Mouse (Mus musculus) G1E (cell line): ENCODE results near the gene Ttbk1. TPM values are rescaled to one million over a fixed set of nuclear protein-coding genes. Genes with fewer than 3 reads are reported as not detected.

Experiments used
- ATAC-seq: 2 replicates; pipeline ENCODE4 v1.8.0; 2016; ENCODE audit warnings: mild to moderate bottlenecking; ENCODE audit not compliant: insufficient number of reproducible peaks, poor library complexity, low FRiP score, severe bottlenecking; ENCODE audit errors: extremely low read depth
- DNase-seq: peaks from one replicate; pipeline ENCODE4 v3.0.0; 2012; ENCODE audit warnings: low spot score
- H3K27me3 ChIP-seq: 2 replicates; pipeline ENCODE4 v1.6.1; 2012; ENCODE audit warnings: mild to moderate bottlenecking, low read length, inconsistent platforms; ENCODE audit not compliant: insufficient read depth
- H3K36me3 ChIP-seq: replicated peaks from 2 replicates; pipeline ENCODE3; 2012; ENCODE audit warnings: mild to moderate bottlenecking, inconsistent platforms
- H3K4me1 ChIP-seq: 2 replicates; pipeline ENCODE4 v1.6.1; 2012; ENCODE audit warnings: low read depth, low read length, inconsistent platforms, mixed read lengths; ENCODE audit not compliant: insufficient read depth
- H3K4me3 ChIP-seq: 2 replicates; pipeline ENCODE4 v1.5.1; 2012; ENCODE audit warnings: low read depth, mild to moderate bottlenecking, inconsistent platforms, low read length, moderate library complexity, mixed read lengths
- H3K9me3 ChIP-seq: replicated peaks from 2 replicates; pipeline ENCODE4 v1.6.1; 2012; ENCODE audit warnings: inconsistent platforms
- CTCF ChIP-seq: IDR thresholded peaks from 2 replicates; pipeline ENCODE4 v1.5.1; 2012; ENCODE audit warnings: low read depth, low read length, inconsistent platforms, mixed read lengths
- GATA1 ChIP-seq: IDR thresholded peaks from 2 replicates; pipeline ENCODE4 v1.6.1; 2012; ENCODE audit warnings: borderline replicate concordance, low read length, inconsistent platforms, mixed read lengths
- GATA2 ChIP-seq: IDR thresholded peaks from 2 replicates; pipeline ENCODE4 v1.6.1; 2012; ENCODE audit warnings: low read depth, low read length, inconsistent platforms, borderline replicate concordance
- POLR2AphosphoS5 ChIP-seq: IDR thresholded peaks from 2 replicates; pipeline ENCODE4 v1.6.1; 2012; ENCODE audit warnings: low read depth, low read length, inconsistent platforms; ENCODE audit not compliant: insufficient replicate concordance
- TAL1 ChIP-seq: conservative IDR thresholded peaks from 2 replicates; pipeline ENCODE4 v1.6.1; 2012; ENCODE audit warnings: low read depth, low read length, inconsistent platforms, mixed read lengths
- polyA plus RNA-seq: library from polyadenylated mRNA; stranded (reverse); fragments of >175 nt; gene quantifications from 2 replicates; pipeline ENCODE4 v1.2.3, GENCODE M21; 2012
- total RNA-seq, 2 experiments: library from RNA; stranded (forward) in 1 of 2; stranded (reverse) in 1 of 2; fragments of 200-1000 nt in 1 of 2; fragments of >200 nt in 1 of 2; fragmentation: Nextera tagmentation in 1 of 2; gene quantifications; 2 replicates each; pipeline ENCODE4 v1.2.3; 2014 to 2017

Ttbk1 gene
- total and polyA plus RNA-seq, 3 experiments = 0.01 to 0.11 TPM; not detected in 1

- no peaks in the 10 kb centered on the region for H3K36me3 ChIP-seq
- ATAC-seq = no peak
- peaks cover 3% of the 10 kb centered on the region; the same call in 1 of the 2 replicates for H3K4me1 ChIP-seq
- no peak for DNase-seq
- peaks cover 38% of the 10 kb centered on the region for H3K27me3 ChIP-seq
- TF ChIP-seq TAL1 = no peak
- no peak for TF ChIP-seq POLR2AphosphoS5
- no peak for TF ChIP-seq GATA2
- TF ChIP-seq CTCF = no peak
- no peak for TF ChIP-seq GATA1
- no peak overlapping the region for H3K4me3 ChIP-seq
- H3K9me3 ChIP-seq = no peaks in the 10 kb centered on the region
Measured at GRCm38 (mm10) chr17:46519971-46520370, 32.5 kb upstream of the Ttbk1 start.

- TF ChIP-seq GATA2 (no peak), CTCF (no peak), GATA1 (no peak), POLR2AphosphoS5 (no peak), TAL1 (no peak)
- ATAC-seq = no peak
- Histone ChIP-seq H3K36me3 (no peaks in the 10 kb centered on the region), H3K4me3 (no peak overlapping the region), H3K27me3 (peaks cover 11% of the 10 kb centered on the region), H3K4me1 (no peaks in the 10 kb centered on the region), H3K9me3 (no peaks in the 10 kb centered on the region)
- DNase-seq = no peak
Measured at GRCm38 (mm10) chr17:46513329-46513728, 25.9 kb upstream of the Ttbk1 start.

- no peak for DNase-seq
- ATAC-seq = no peak
- no peaks in the 10 kb centered on the region for H3K9me3 ChIP-seq
Measured at GRCm38 (mm10) chr17:46511059-46511710, 23.7 kb upstream of the Ttbk1 start.

GRCm38 (mm10) chr17:46505617-46506016 lies 18.1 kb upstream of the Ttbk1 start:
- H3K36me3 ChIP-seq = peaks cover 29% of the 10 kb centered on the region
- peaks cover 26% of the 10 kb centered on the region for H3K27me3 ChIP-seq
- peaks cover 9% of the 10 kb centered on the region for H3K4me1 ChIP-seq
- H3K4me3 ChIP-seq = no peak overlapping the region
- ATAC-seq (no peak), DNase-seq (no peak)
- TF ChIP-seq CTCF = no peak
- TF ChIP-seq GATA2 = no peak
- no peak for TF ChIP-seq TAL1
- H3K9me3 ChIP-seq = no peaks in the 10 kb centered on the region

More at GRCm38 (mm10) chr17:46511059-46511710, 23.7 kb upstream of the Ttbk1 start:
- Histone ChIP-seq H3K4me1 (no peaks in the 10 kb centered on the region; the same call in 1 of the 2 replicates), H3K4me3 (no peak overlapping the region), H3K27me3 (peaks cover 21% of the 10 kb centered on the region), H3K36me3 (no peaks in the 10 kb centered on the region)
- TF ChIP-seq CTCF (no peak), GATA1 (no peak), GATA2 (no peak), POLR2AphosphoS5 (no peak), TAL1 (no peak)

GRCm38 (mm10) chr17:46503847-46504638 lies 16.6 kb upstream of the Ttbk1 start:
- no peak overlapping the region for H3K4me3 ChIP-seq
- peaks cover 22% of the 10 kb centered on the region for H3K27me3 ChIP-seq

GRCm38 (mm10) chr17:46502775-46503174 lies 15.3 kb upstream of the Ttbk1 start:
- Histone ChIP-seq H3K4me3 (no peak overlapping the region), H3K4me1 (peaks cover 20% of the 10 kb centered on the region), H3K27me3 (peaks cover 14% of the 10 kb centered on the region), H3K9me3 (no peaks in the 10 kb centered on the region), H3K36me3 (peaks cover 58% of the 10 kb centered on the region)
- no peak for DNase-seq
- TF ChIP-seq GATA1 (no peak), TAL1 (no peak), POLR2AphosphoS5 (no peak), CTCF (no peak), GATA2 (no peak)
- no peak for ATAC-seq

More at GRCm38 (mm10) chr17:46503847-46504638, 16.6 kb upstream of the Ttbk1 start:
- DNase-seq (no peak), ATAC-seq (no peak; the same call in 1 of the 2 replicates)
- TF ChIP-seq POLR2AphosphoS5 (no peak), CTCF (no peak), TAL1 (no peak), GATA1 (no peak), GATA2 (no peak)
- Histone ChIP-seq H3K4me1 (peaks cover 11% of the 10 kb centered on the region), H3K36me3 (peaks cover 45% of the 10 kb centered on the region), H3K9me3 (no peaks in the 10 kb centered on the region)
